Mouse (Mus musculus) MEL (cell line): ENCODE results near the gene Smug1. TPM values are rescaled to one million over a fixed set of nuclear protein-coding genes. Genes with fewer than 3 reads are reported as not detected.

Experiments
- DNase-seq: peaks from one replicate; pipeline ENCODE4 v3.0.0; 2011; ENCODE audit warnings: low read depth, low spot score
- H3K27ac ChIP-seq: 2 replicates; pipeline ENCODE4 v1.5.1; 2012; ENCODE audit warnings: low read depth, mild to moderate bottlenecking, control low read depth, low read length, moderate library complexity; ENCODE audit not compliant: control insufficient read depth
- H3K27me3 ChIP-seq, 2 experiments: fragments of 150-350 bp in 1 of 2; sonication (generic) in 1 of 2; 2 replicates each; pipeline ENCODE4 v1.6.1; 2012; ENCODE audit warnings: low read length in 2 of 2, mild to moderate bottlenecking in 2 of 2, improper control_type of control experiment in 1 of 2, moderate library complexity in 1 of 2; ENCODE audit not compliant: insufficient read depth in 2 of 2, control insufficient read depth in 1 of 2
- H3K36me3 ChIP-seq, 2 experiments: 2 replicates each; pipeline ENCODE4 v1.6.1; 2012 to 2014; ENCODE audit warnings: low read length in 2 of 2, improper control_type of control experiment in 1 of 2, inconsistent platforms in 1 of 2, mild to moderate bottlenecking in 1 of 2; ENCODE audit not compliant: insufficient read depth in 2 of 2, control insufficient read depth in 1 of 2
- H3K4me1 ChIP-seq, 2 experiments: fragments of 150-350 bp in 1 of 2; sonication (generic) in 1 of 2; 2 replicates each; pipeline ENCODE4 v1.6.1; 2012; ENCODE audit warnings: low read length in 2 of 2, improper control_type of control experiment in 1 of 2, mild to moderate bottlenecking in 1 of 2; ENCODE audit not compliant: insufficient read depth in 2 of 2, control insufficient read depth in 1 of 2
- H3K4me3 ChIP-seq, 2 experiments: fragments of 150-350 bp in 1 of 2; sonication (generic) in 1 of 2; 2 replicates each; pipeline ENCODE4 v1.5.1; 2012; ENCODE audit warnings: low read depth in 2 of 2, low read length in 2 of 2, mild to moderate bottlenecking in 2 of 2, moderate library complexity in 2 of 2, control low read depth in 1 of 2, improper control_type of control experiment in 1 of 2; ENCODE audit not compliant: control insufficient read depth in 1 of 2, insufficient read depth in 1 of 2
- H3K79me2 ChIP-seq: 2 replicates; pipeline ENCODE4 v1.6.1; 2012; ENCODE audit warnings: mild to moderate bottlenecking, low read length, moderate library complexity; ENCODE audit not compliant: control insufficient read depth, poor library complexity, insufficient read depth
- H3K9ac ChIP-seq: 2 replicates; pipeline ENCODE4 v1.6.1; 2012; ENCODE audit warnings: low read depth, mild to moderate bottlenecking, control low read depth, low read length, moderate library complexity; ENCODE audit not compliant: control insufficient read depth, poor library complexity, severe bottlenecking
- H3K9me3 ChIP-seq: fragments of 150-350 bp; sonication (generic); replicated peaks from 2 replicates; pipeline ENCODE4 v1.6.1; 2012; ENCODE audit warnings: mild to moderate bottlenecking, low read length, improper control_type of control experiment, moderate library complexity; ENCODE audit not compliant: insufficient read depth
- BHLHE40 ChIP-seq: IDR thresholded peaks from 2 replicates; pipeline ENCODE4 v1.6.1; 2012; ENCODE audit warnings: low read depth, mild to moderate bottlenecking, inconsistent platforms, low read length, improper control_type of control experiment, borderline replicate concordance
- CHD2 ChIP-seq: IDR thresholded peaks from 2 replicates; pipeline ENCODE4 v1.6.1; 2011; ENCODE audit warnings: low read length, improper control_type of control experiment
- CTCF ChIP-seq, 3 experiments: IDR thresholded peaks in 2 of 3; conservative IDR thresholded peaks in 1 of 3; 2 replicates each; pipeline ENCODE4 v1.5.1; 2011 to 2012; ENCODE audit warnings: low read length in 3 of 3, low read depth in 2 of 3, mild to moderate bottlenecking in 2 of 3, improper control_type of control experiment in 1 of 3, inconsistent platforms in 1 of 3, mixed read lengths in 1 of 3, moderate library complexity in 1 of 3; ENCODE audit not compliant: control insufficient read depth in 1 of 3, insufficient read depth in 1 of 3, poor library complexity in 1 of 3, severe bottlenecking in 1 of 3
- ELF1 ChIP-seq: IDR thresholded peaks from 2 replicates; pipeline ENCODE4 v1.6.1; 2014; ENCODE audit warnings: low read depth, mild to moderate bottlenecking, inconsistent platforms, low read length, improper control_type of control experiment, moderate library complexity
- EP300 ChIP-seq, 2 experiments: IDR thresholded peaks; 2 replicates each; pipeline ENCODE4 v1.6.1; 2011; ENCODE audit warnings: improper control_type of control experiment in 2 of 2, low read length in 2 of 2, low read depth in 1 of 2, mild to moderate bottlenecking in 1 of 2
- GABPA ChIP-seq: IDR thresholded peaks from 2 replicates; pipeline ENCODE4 v1.6.1; 2012; ENCODE audit warnings: low read depth, mild to moderate bottlenecking, inconsistent platforms, low read length, improper control_type of control experiment, moderate library complexity
- GATA1 ChIP-seq: IDR thresholded peaks from 2 replicates; pipeline ENCODE4 v1.6.1; 2011; ENCODE audit warnings: low read depth, low read length, improper control_type of control experiment
- HCFC1 ChIP-seq: IDR thresholded peaks from 2 replicates; pipeline ENCODE4 v1.6.1; 2012; ENCODE audit warnings: low read depth, mild to moderate bottlenecking, inconsistent platforms, low read length, improper control_type of control experiment, moderate library complexity
- JUND ChIP-seq: IDR thresholded peaks from 2 replicates; pipeline ENCODE4 v1.6.1; 2011; ENCODE audit warnings: low read depth, mild to moderate bottlenecking, improper control_type of control experiment, low read length
- KAT2A ChIP-seq: conservative IDR thresholded peaks from 2 replicates; pipeline ENCODE4 v1.6.1; 2012; ENCODE audit warnings: low read depth, low read length, improper control_type of control experiment, inconsistent platforms
- MAFK ChIP-seq: IDR thresholded peaks from 2 replicates; pipeline ENCODE4 v1.6.1; 2011; ENCODE audit warnings: low read depth, mild to moderate bottlenecking, low read length, improper control_type of control experiment, borderline replicate concordance
- MAX ChIP-seq: IDR thresholded peaks from 2 replicates; pipeline ENCODE4 v1.6.1; 2011; ENCODE audit warnings: low read length, improper control_type of control experiment
- MAZ ChIP-seq: IDR thresholded peaks from 2 replicates; pipeline ENCODE4 v1.6.1; 2012; ENCODE audit warnings: low read depth, mild to moderate bottlenecking, inconsistent platforms, low read length, improper control_type of control experiment
- MEF2A ChIP-seq: IDR thresholded peaks from 2 replicates; pipeline ENCODE4 v1.6.1; 2014; ENCODE audit warnings: low read depth, mild to moderate bottlenecking, inconsistent platforms, low read length, improper control_type of control experiment; ENCODE audit not compliant: poor library complexity, insufficient replicate concordance, severe bottlenecking; ENCODE audit errors: extremely low read depth
- MYB ChIP-seq: IDR thresholded peaks from 2 replicates; pipeline ENCODE4 v1.6.1; 2011; ENCODE audit warnings: mild to moderate bottlenecking, low read depth, low read length, improper control_type of control experiment
- MYC ChIP-seq: IDR thresholded peaks from 2 replicates; pipeline ENCODE4 v1.6.1; 2011; ENCODE audit warnings: low read depth, mild to moderate bottlenecking, low read length, improper control_type of control experiment, moderate library complexity
- NELFE ChIP-seq: IDR thresholded peaks from 2 replicates; pipeline ENCODE4 v1.6.1; 2011; ENCODE audit warnings: low read depth, low read length, improper control_type of control experiment
- NRF1 ChIP-seq: IDR thresholded peaks from 2 replicates; pipeline ENCODE4 v1.6.1; 2014; ENCODE audit warnings: low read depth, mild to moderate bottlenecking, inconsistent platforms, low read length, improper control_type of control experiment, moderate library complexity; ENCODE audit not compliant: poor library complexity, insufficient read depth, severe bottlenecking
- POLR2A ChIP-seq, 2 experiments: IDR thresholded peaks; 2 replicates each; pipeline ENCODE4 v1.6.1; 2011 to 2012; ENCODE audit warnings: low read length in 2 of 2, mild to moderate bottlenecking in 2 of 2, control low read depth in 1 of 2, improper control_type of control experiment in 1 of 2, low read depth in 1 of 2, moderate library complexity in 1 of 2; ENCODE audit not compliant: control insufficient read depth in 1 of 2, insufficient read depth in 1 of 2, poor library complexity in 1 of 2
- POLR2AphosphoS2 ChIP-seq: IDR thresholded peaks from 2 replicates; pipeline ENCODE4 v1.6.1; 2011; ENCODE audit warnings: low read length, improper control_type of control experiment
- RAD21 ChIP-seq: IDR thresholded peaks from 2 replicates; pipeline ENCODE4 v1.6.1; 2011; ENCODE audit warnings: mild to moderate bottlenecking, low read depth, low read length, improper control_type of control experiment
- RCOR1 ChIP-seq: IDR thresholded peaks from 2 replicates; pipeline ENCODE4 v1.6.1; 2012; ENCODE audit warnings: low read depth, mild to moderate bottlenecking, inconsistent platforms, low read length, improper control_type of control experiment
- SIN3A ChIP-seq: IDR thresholded peaks from 2 replicates; pipeline ENCODE4 v1.6.1; 2012; ENCODE audit warnings: low read length, improper control_type of control experiment, inconsistent platforms
- SMC3 ChIP-seq: IDR thresholded peaks from 2 replicates; pipeline ENCODE4 v1.6.1; 2011; ENCODE audit warnings: low read depth, low read length, improper control_type of control experiment
- TAL1 ChIP-seq: IDR thresholded peaks from 2 replicates; pipeline ENCODE4 v1.6.1; 2012; ENCODE audit warnings: mild to moderate bottlenecking, inconsistent platforms, low read length, moderate library complexity, mixed read lengths
- TBP ChIP-seq: IDR thresholded peaks from 2 replicates; pipeline ENCODE4 v1.8.0; 2011; ENCODE audit warnings: low read depth, low read length, improper control_type of control experiment
- TCF12 ChIP-seq: IDR thresholded peaks from 2 replicates; pipeline ENCODE4 v1.6.1; 2014; ENCODE audit warnings: low read depth, mild to moderate bottlenecking, inconsistent platforms, low read length, improper control_type of control experiment, moderate library complexity
- USF1 ChIP-seq: IDR thresholded peaks from 2 replicates; pipeline ENCODE4 v1.6.1; 2014; ENCODE audit warnings: low read depth, mild to moderate bottlenecking, inconsistent platforms, low read length, improper control_type of control experiment, moderate library complexity
- USF2 ChIP-seq, 2 experiments: IDR thresholded peaks; 2 replicates each; pipeline ENCODE4 v1.6.1; 2011 to 2012; ENCODE audit warnings: improper control_type of control experiment in 2 of 2, low read length in 2 of 2, borderline replicate concordance in 1 of 2, inconsistent platforms in 1 of 2, low read depth in 1 of 2, mild to moderate bottlenecking in 1 of 2; ENCODE audit not compliant: insufficient read depth in 1 of 2
- ZC3H11A ChIP-seq: IDR thresholded peaks from 2 replicates; pipeline ENCODE4 v1.6.1; 2012; ENCODE audit warnings: low read depth, mild to moderate bottlenecking, inconsistent platforms, low read length, improper control_type of control experiment
- ZKSCAN1 ChIP-seq: IDR thresholded peaks from 2 replicates; pipeline ENCODE4 v1.6.1; 2012; ENCODE audit warnings: low read depth, mild to moderate bottlenecking, inconsistent platforms, low read length, improper control_type of control experiment, moderate library complexity
- polyA plus RNA-seq, 2 experiments: library from polyadenylated mRNA; stranded (reverse) in 1 of 2; unstranded in 1 of 2; fragments of >175 nt in 1 of 2; fragments of >200 nt in 1 of 2; gene quantifications; 2 replicates each; pipeline versions ENCODE4 v1.2.1 to v1.2.4; 2012; ENCODE audit warnings: low replicate concordance in 2 of 2, low read depth in 1 of 2; ENCODE audit not compliant: insufficient read length in 2 of 2, insufficient read depth in 1 of 2, missing spikeins in 1 of 2
- total RNA-seq: library from RNA; depleted of rRNA; stranded (reverse); fragments of 300-350 nt; gene quantifications from 2 replicates; pipeline ENCODE4 v1.2.3, GENCODE M21; 2012

Gene Smug1
- total and polyA plus RNA-seq, 3 experiments, result 4.6 to 5.2 TPM; not detected in 1

GRCm38 (mm10) chr15:103133761-103134160, 33.1 kb downstream of the Smug1 start:
- H3K9me3 ChIP-seq, result no peaks in the 10 kb centered on the region
- DNase-seq, result peak; percentile 80
- H3K27me3 ChIP-seq, result no peaks in the 10 kb centered on the region; a peak in 1 of 4 replicates

GRCm38 (mm10) chr15:103130729-103131128, 36.2 kb downstream of the Smug1 start:
- Histone ChIP-seq H3K79me2 (no peaks in the 10 kb centered on the region), H3K9ac (no peak overlapping the region), H3K9me3 (no peaks in the 10 kb centered on the region), H3K36me3 (peaks cover 0 to 32% of the 10 kb centered on the region in 2 experiments; a peak in 2 of 4 replicates), H3K4me1 (peaks cover 9 to 44% of the 10 kb centered on the region in 2 experiments), H3K27me3 (no peaks in the 10 kb centered on the region), H3K4me3 (no peak overlapping the region), H3K27ac (no peak overlapping the region)
- DNase-seq, result peak; percentile 87
- TF ChIP-seq MYB (no peak), POLR2AphosphoS2 (no peak), BHLHE40 (no peak), JUND (no peak), SIN3A (no peak), ZKSCAN1 (no peak), MAFK (no peak), KAT2A (no peak), TBP (no peak), GABPA (no peak), TCF12 (no peak), NRF1 (no peak), CHD2 (no peak), EP300 (IDR thresholded peaks at IDR 0.05; ENCODE audit: low read depth in 1 of 2, low read length in 2 of 2) (no peak), MAX (no peak), CTCF (IDR thresholded peaks at IDR 0.05 in 2 of 3, conservative IDR thresholded peaks at IDR 0.05 in 1 of 3; ENCODE audit: control insufficient read depth in 1 of 3, insufficient read depth in 1 of 3, low read depth in 2 of 3, low read length in 3 of 3, poor library complexity in 1 of 3, severe bottlenecking in 1 of 3) (peak; percentile 21 to 88 (median 80); a peak in 5 of 6 replicates), TAL1 (no peak), ZC3H11A (peak; percentile 96), SMC3 (peak; percentile 99), MEF2A (no peak), POLR2A (IDR thresholded peaks at IDR 0.05; ENCODE audit: control insufficient read depth in 1 of 2, insufficient read depth in 1 of 2, low read depth in 1 of 2, low read length in 2 of 2, poor library complexity in 1 of 2) (no peak), USF2 (IDR thresholded peaks at IDR 0.05; ENCODE audit: borderline replicate concordance in 1 of 2, insufficient read depth in 1 of 2, low read depth in 1 of 2, low read length in 2 of 2) (no peak), MYC (peak; percentile 28; the same call in 1 of the 2 replicates), ELF1 (no peak), GATA1 (no peak), RAD21 (peak; percentile 92), USF1 (peak; percentile 41)

More at GRCm38 (mm10) chr15:103133761-103134160, 33.1 kb downstream of the Smug1 start:
- peak; percentile 98 for TF ChIP-seq USF1
- no peak for TF ChIP-seq MYB
- TF ChIP-seq POLR2A (IDR thresholded peaks at IDR 0.05; ENCODE audit: control insufficient read depth in 1 of 2, insufficient read depth in 1 of 2, low read depth in 1 of 2, low read length in 2 of 2, poor library complexity in 1 of 2), result peak in 1 of 2 experiments; percentile 19; a peak in 1 of 4 replicates
- TF ChIP-seq MAX, result peak; percentile 93
- no peak for TF ChIP-seq MYC
- TF ChIP-seq HCFC1, result 0 out of 2 replicates have a peak, but pooled peaks have one; percentile 24
- peak; percentile 38 for TF ChIP-seq RCOR1
- no peak for TF ChIP-seq MAZ
- peak; percentile 63 to 90; a peak in 3 of 4 replicates for TF ChIP-seq USF2 (IDR thresholded peaks at IDR 0.05; ENCODE audit: borderline replicate concordance in 1 of 2, insufficient read depth in 1 of 2, low read depth in 1 of 2, low read length in 2 of 2)
- TF ChIP-seq NELFE, result peak; percentile 31; the same call in 1 of the 2 replicates
- TF ChIP-seq EP300 (IDR thresholded peaks at IDR 0.05; ENCODE audit: low read depth in 1 of 2, low read length in 2 of 2), result 0 out of 4 replicates have a peak, but pooled peaks of 1 of the 2 experiments have one; percentile 15
- Histone ChIP-seq H3K27ac (no peak overlapping the region), H3K4me3 (no peak overlapping the region), H3K79me2 (no peaks in the 10 kb centered on the region), H3K36me3 (peaks cover 0 to 13% of the 10 kb centered on the region in 2 experiments; a peak in 2 of 4 replicates), H3K9ac (no peak overlapping the region), H3K4me1 (peaks cover 2 to 24% of the 10 kb centered on the region in 2 experiments; a peak in 3 of 4 replicates)
